Mouse (Mus musculus): ENCODE data around the gene Srsf9. TPM values are rescaled to one million over a fixed set of nuclear protein-coding genes. Genes with fewer than 3 reads are reported as not detected.

Srsf9 gene
- polyA plus RNA-seq, 1 experiment from 2014 or later: 195 TPM

Other genes with a start within 250 kb of the Srsf9 start
- gene Gm10401, start 228.9 kb upstream of the Srsf9 start, polyA plus RNA-seq (2016; fragmentation: Nextera tagmentation; extraction: Ambion mirVana): 12.2 and 15.1 TPM in 2 replicates
- gene Acads, start 207.8 kb upstream of the Srsf9 start, polyA plus RNA-seq (2016; fragmentation: Nextera tagmentation; extraction: Ambion mirVana): 43.9 and 51.1 TPM in 2 replicates
- 16.1 and 17.6 TPM in 2 replicates for gene Unc119b, start 192.2 kb upstream of the Srsf9 start, polyA plus RNA-seq (2016; fragmentation: Nextera tagmentation; extraction: Ambion mirVana)
- gene Mlec, start 169.0 kb upstream of the Srsf9 start, polyA plus RNA-seq (2016; fragmentation: Nextera tagmentation; extraction: Ambion mirVana): 46.8 and 49.2 TPM in 2 replicates
- gene Cabp1, start 132.8 kb upstream of the Srsf9 start, polyA plus RNA-seq (2016; fragmentation: Nextera tagmentation; extraction: Ambion mirVana): 0.20 and 0.36 TPM in 2 replicates
- gene Pop5, start 91.3 kb upstream of the Srsf9 start, polyA plus RNA-seq (2016; fragmentation: Nextera tagmentation; extraction: Ambion mirVana): 140 and 143 TPM in 2 replicates
- gene Rnf10, start 54.3 kb upstream of the Srsf9 start, polyA plus RNA-seq (2016; fragmentation: Nextera tagmentation; extraction: Ambion mirVana): 166 and 172 TPM in 2 replicates
- gene Coq5, start 47.5 kb upstream of the Srsf9 start, polyA plus RNA-seq (2016; fragmentation: Nextera tagmentation; extraction: Ambion mirVana): 43.3 and 46.2 TPM in 2 replicates
- gene Dynll1, start 26.2 kb upstream of the Srsf9 start, polyA plus RNA-seq (2016; fragmentation: Nextera tagmentation; extraction: Ambion mirVana): 825 and 857 TPM in 2 replicates
- gene Gatc, start 14.0 kb downstream of the Srsf9 start, polyA plus RNA-seq (2016; fragmentation: Nextera tagmentation; extraction: Ambion mirVana): 20.6 and 21.2 TPM in 2 replicates
- 43.8 and 45.9 TPM in 2 replicates for gene Triap1, start 14.0 kb downstream of the Srsf9 start, polyA plus RNA-seq (2016; fragmentation: Nextera tagmentation; extraction: Ambion mirVana)
- gene Cox6a1, start 21.8 kb downstream of the Srsf9 start, polyA plus RNA-seq (2016; fragmentation: Nextera tagmentation; extraction: Ambion mirVana): 783 and 814 TPM in 2 replicates
- 2.5 and 2.7 TPM in 2 replicates for gene Msi1, start 102.4 kb downstream of the Srsf9 start, polyA plus RNA-seq (2016; fragmentation: Nextera tagmentation; extraction: Ambion mirVana)
- 0.42 and 0.69 TPM in 2 replicates for gene Pla2g1b, start 139.1 kb downstream of the Srsf9 start, polyA plus RNA-seq (2016; fragmentation: Nextera tagmentation; extraction: Ambion mirVana)
- gene Sirt4, start 157.5 kb downstream of the Srsf9 start, polyA plus RNA-seq (2016; fragmentation: Nextera tagmentation; extraction: Ambion mirVana): 6.3 and 7.5 TPM in 2 replicates
- gene Pxn, start 179.5 kb downstream of the Srsf9 start, polyA plus RNA-seq (2016; fragmentation: Nextera tagmentation; extraction: Ambion mirVana): 17.4 and 20.1 TPM in 2 replicates
- gene Rplp0, start 232.3 kb downstream of the Srsf9 start, polyA plus RNA-seq (2016; fragmentation: Nextera tagmentation; extraction: Ambion mirVana): 1,698 and 1,725 TPM in 2 replicates
- gene Gcn1l1, start 238.1 kb downstream of the Srsf9 start, polyA plus RNA-seq (2016; fragmentation: Nextera tagmentation; extraction: Ambion mirVana): 36.7 and 38.0 TPM in 2 replicates

Data from liver, embryonic 12.5 days (tissue).